Mouse (Mus musculus): ENCODE data around the gene Pde6d. TPM values are rescaled to one million over a fixed set of nuclear protein-coding genes. Genes with fewer than 3 reads are reported as not detected.

The Pde6d gene
- polyA plus RNA-seq, 1 experiment = 33.6 TPM

- no peak overlapping the region for H3K4me3 ChIP-seq (ENCODE audit: insufficient read depth, low read length)
- TF ChIP-seq POLR2A (IDR thresholded peaks at IDR 0.05; ENCODE audit: borderline replicate concordance, low read depth, low read length) (no peak), CTCF (IDR thresholded peaks at IDR 0.05; ENCODE audit: low read depth, low read length) (no peak)
- H3K27ac ChIP-seq (ENCODE audit: insufficient read depth, low read depth, low read length) = no peak overlapping the region
- H3K4me1 ChIP-seq (ENCODE audit: control insufficient read depth, insufficient read depth, low read length) = peaks cover 20% of the 10 kb centered on the region
Measured at GRCm38 (mm10) chr1:86500681-86501080, 81.7 kb downstream of the Pde6d start.

GRCm38 (mm10) chr1:86499903-86500302 lies 82.5 kb downstream of the Pde6d start:
- no peak overlapping the region for H3K27ac ChIP-seq (ENCODE audit: insufficient read depth, low read depth, low read length)
- peaks cover 12% of the 10 kb centered on the region for H3K4me1 ChIP-seq (ENCODE audit: control insufficient read depth, insufficient read depth, low read length)
- no peak for TF ChIP-seq POLR2A (IDR thresholded peaks at IDR 0.05; ENCODE audit: borderline replicate concordance, low read depth, low read length)
- TF ChIP-seq CTCF (IDR thresholded peaks at IDR 0.05; ENCODE audit: low read depth, low read length) = peak; percentile 83

GRCm38 (mm10) chr1:86498611-86499010 lies 83.8 kb downstream of the Pde6d start:
- H3K4me3 ChIP-seq (ENCODE audit: insufficient read depth, low read length) = no peak overlapping the region
- TF ChIP-seq POLR2A (IDR thresholded peaks at IDR 0.05; ENCODE audit: borderline replicate concordance, low read depth, low read length) (no peak), CTCF (IDR thresholded peaks at IDR 0.05; ENCODE audit: low read depth, low read length) (no peak)
- H3K27ac ChIP-seq (ENCODE audit: insufficient read depth, low read depth, low read length) = no peak overlapping the region
- H3K4me1 ChIP-seq (ENCODE audit: control insufficient read depth, insufficient read depth, low read length) = peaks cover 10% of the 10 kb centered on the region

More at GRCm38 (mm10) chr1:86499903-86500302, 82.5 kb downstream of the Pde6d start:
- no peak overlapping the region for H3K4me3 ChIP-seq (ENCODE audit: insufficient read depth, low read length)

- Histone ChIP-seq H3K4me1 (ENCODE audit: control insufficient read depth, insufficient read depth, low read length) (peaks cover 11% of the 10 kb centered on the region), H3K4me3 (ENCODE audit: insufficient read depth, low read length) (no peak overlapping the region), H3K27ac (ENCODE audit: insufficient read depth, low read depth, low read length) (no peak overlapping the region)
- TF ChIP-seq POLR2A (IDR thresholded peaks at IDR 0.05; ENCODE audit: borderline replicate concordance, low read depth, low read length) (no peak), CTCF (IDR thresholded peaks at IDR 0.05; ENCODE audit: low read depth, low read length) (no peak)
Measured at GRCm38 (mm10) chr1:86497986-86498385, 84.4 kb downstream of the Pde6d start.

GRCm38 (mm10) chr1:86497361-86497760 lies 85.1 kb downstream of the Pde6d start:
- no peak for TF ChIP-seq POLR2A (IDR thresholded peaks at IDR 0.05; ENCODE audit: borderline replicate concordance, low read depth, low read length)
- TF ChIP-seq CTCF (IDR thresholded peaks at IDR 0.05; ENCODE audit: low read depth, low read length) = no peak
- no peak overlapping the region for H3K4me3 ChIP-seq (ENCODE audit: insufficient read depth, low read length)
- H3K27ac ChIP-seq (ENCODE audit: insufficient read depth, low read depth, low read length) = no peak overlapping the region
- H3K4me1 ChIP-seq (ENCODE audit: control insufficient read depth, insufficient read depth, low read length) = peaks cover 16% of the 10 kb centered on the region

- TF ChIP-seq CTCF (IDR thresholded peaks at IDR 0.05; ENCODE audit: low read depth, low read length) (no peak), POLR2A (IDR thresholded peaks at IDR 0.05; ENCODE audit: borderline replicate concordance, low read depth, low read length) (no peak)
- Histone ChIP-seq H3K4me3 (ENCODE audit: insufficient read depth, low read length) (no peak overlapping the region), H3K4me1 (ENCODE audit: control insufficient read depth, insufficient read depth, low read length) (peaks cover 23% of the 10 kb centered on the region), H3K27ac (ENCODE audit: insufficient read depth, low read depth, low read length) (no peak overlapping the region)
Measured at GRCm38 (mm10) chr1:86496340-86496739, 86.1 kb downstream of the Pde6d start.

GRCm38 (mm10) chr1:86493783-86494182 lies 88.6 kb downstream of the Pde6d start:
- Histone ChIP-seq H3K4me3 (ENCODE audit: insufficient read depth, low read length) (no peak overlapping the region), H3K4me1 (ENCODE audit: control insufficient read depth, insufficient read depth, low read length) (peaks cover 27% of the 10 kb centered on the region), H3K27ac (ENCODE audit: insufficient read depth, low read depth, low read length) (no peak overlapping the region)
- TF ChIP-seq CTCF (IDR thresholded peaks at IDR 0.05; ENCODE audit: low read depth, low read length) (no peak), POLR2A (IDR thresholded peaks at IDR 0.05; ENCODE audit: borderline replicate concordance, low read depth, low read length) (no peak)

Other genes with a start within 250 kb of the Pde6d start
- 189 and 191 TPM in 2 replicates for gene Ncl, start 223.2 kb downstream of the Pde6d start, polyA plus RNA-seq (2012; ENCODE audit: insufficient read depth, insufficient read length, missing spikeins)
- gene Nmur1, start 156.4 kb downstream of the Pde6d start, polyA plus RNA-seq (2012; ENCODE audit: insufficient read depth, insufficient read length, missing spikeins) = not detected in 2 replicates
- not detected in 2 replicates for gene Tex44, start 156.3 kb downstream of the Pde6d start, polyA plus RNA-seq (2012; ENCODE audit: insufficient read depth, insufficient read length, missing spikeins)
- gene Ptma, start 55.9 kb downstream of the Pde6d start, polyA plus RNA-seq (2012; ENCODE audit: insufficient read depth, insufficient read length, missing spikeins) = 1,364 and 1,417 TPM in 2 replicates
- gene Cops7b, start 275 bp upstream of the Pde6d start, polyA plus RNA-seq (2012; ENCODE audit: insufficient read depth, insufficient read length, missing spikeins) = 20.9 and 22.4 TPM in 2 replicates
- not detected in 2 replicates for gene Nppc, start 87.9 kb upstream of the Pde6d start, polyA plus RNA-seq (2012; ENCODE audit: insufficient read depth, insufficient read length, missing spikeins)
- gene Dis3l2, start 121.2 kb upstream of the Pde6d start, polyA plus RNA-seq (2012; ENCODE audit: insufficient read depth, insufficient read length, missing spikeins) = 13.2 and 13.8 TPM in 2 replicates